Mouse (Mus musculus): ENCODE data around the gene Dntt. TPM values are rescaled to one million over a fixed set of nuclear protein-coding genes. Genes with fewer than 3 reads are reported as not detected.

Dntt gene
- polyA plus RNA-seq, 1 experiment from 2014 or later: 0.22 TPM

- Histone ChIP-seq H3K9me3 (no peaks in the 10 kb centered on the region), H3K4me2 (no peak overlapping the region), H3K9ac (no peak overlapping the region), H3K4me1 (replicated peaks) (peaks cover 4% of the 10 kb centered on the region), H3K27ac (replicated peaks) (no peak overlapping the region), H3K4me3 (no peak overlapping the region), H3K27me3 (peaks cover 13% of the 10 kb centered on the region), H3K36me3 (no peaks in the 10 kb centered on the region)
- ATAC-seq (ENCODE audit: low read depth): no peak
- WGBS: 46% methylated on average over 9 of the region's 9 CpGs
These were observed 15.1 kb upstream of the Dntt start for GRCm38 (mm10) chr19:41014003-41014402.

GRCm38 (mm10) chr19:41015951-41016716, 12.9 kb upstream of the Dntt start:
- Histone ChIP-seq H3K9ac (peak overlapping the region; percentile 47; the same call in 1 of the 2 replicates), H3K4me1 (replicated peaks) (peaks cover 4% of the 10 kb centered on the region), H3K9me3 (no peaks in the 10 kb centered on the region), H3K4me3 (0 out of 2 replicates have a peak overlapping the region, but pooled peaks have one; percentile 5), H3K27me3 (peaks cover 13% of the 10 kb centered on the region), H3K27ac (replicated peaks) (no peak overlapping the region), H3K36me3 (no peaks in the 10 kb centered on the region), H3K4me2 (peak overlapping the region; percentile 51)
- peak; percentile 59; the same call in 1 of the 2 replicates for ATAC-seq (ENCODE audit: low read depth)
- 19% methylated on average over 14 of the region's 14 CpGs for WGBS

- Histone ChIP-seq H3K4me1 (replicated peaks) (peaks cover 4% of the 10 kb centered on the region), H3K27ac (replicated peaks) (no peak overlapping the region), H3K36me3 (no peaks in the 10 kb centered on the region), H3K9ac (no peak overlapping the region), H3K4me3 (no peak overlapping the region), H3K9me3 (no peaks in the 10 kb centered on the region), H3K4me2 (no peak overlapping the region), H3K27me3 (0 out of 2 replicates have a peak, but pooled peaks cover 3% of the 10 kb centered on the region)
- no peak for ATAC-seq (ENCODE audit: low read depth)
- 84% methylated on average over 5 of the region's 5 CpGs for WGBS
These were observed 9.9 kb upstream of the Dntt start for GRCm38 (mm10) chr19:41019164-41019675.

- no peak overlapping the region for H3K9ac ChIP-seq
- H3K27ac ChIP-seq (replicated peaks): no peak overlapping the region
- ATAC-seq (ENCODE audit: low read depth): no peak
- no peak overlapping the region for H3K4me2 ChIP-seq
- H3K4me1 ChIP-seq (replicated peaks): peaks cover 4% of the 10 kb centered on the region
- no peaks in the 10 kb centered on the region for H3K27me3 ChIP-seq
- H3K4me3 ChIP-seq: no peak overlapping the region
- H3K36me3 ChIP-seq: no peaks in the 10 kb centered on the region
- no peaks in the 10 kb centered on the region for H3K9me3 ChIP-seq
- WGBS: 83% methylated on average over 3 of the region's 3 CpGs
These were observed 8.5 kb upstream of the Dntt start for GRCm38 (mm10) chr19:41020537-41020936.

- Histone ChIP-seq H3K36me3 (no peaks in the 10 kb centered on the region), H3K4me1 (replicated peaks) (no peaks in the 10 kb centered on the region), H3K4me2 (no peak overlapping the region), H3K9ac (no peak overlapping the region), H3K9me3 (no peaks in the 10 kb centered on the region), H3K27me3 (no peaks in the 10 kb centered on the region), H3K27ac (replicated peaks) (no peak overlapping the region), H3K4me3 (no peak overlapping the region)
- ATAC-seq (ENCODE audit: low read depth): no peak
- WGBS: 72% methylated on average over 4 of the region's 4 CpGs
These were observed 6.8 kb upstream of the Dntt start for GRCm38 (mm10) chr19:41022244-41022643.

- Histone ChIP-seq H3K4me2 (no peak overlapping the region), H3K27ac (replicated peaks) (no peak overlapping the region), H3K9ac (no peak overlapping the region), H3K27me3 (no peaks in the 10 kb centered on the region), H3K36me3 (no peaks in the 10 kb centered on the region), H3K4me1 (replicated peaks) (no peaks in the 10 kb centered on the region), H3K4me3 (no peak overlapping the region), H3K9me3 (no peaks in the 10 kb centered on the region)
- WGBS: 83% methylated on average over 8 of the region's 8 CpGs
- ATAC-seq (ENCODE audit: low read depth): no peak
These were observed 2.5 kb upstream of the Dntt start for GRCm38 (mm10) chr19:41026551-41026950.

- H3K4me1 ChIP-seq (replicated peaks): no peaks in the 10 kb centered on the region
- ATAC-seq (ENCODE audit: low read depth): no peak
- 88% methylated on average over 5 of the region's 5 CpGs for WGBS
- no peak overlapping the region for H3K4me3 ChIP-seq
- H3K36me3 ChIP-seq: no peaks in the 10 kb centered on the region
- no peak overlapping the region for H3K9ac ChIP-seq
- H3K27ac ChIP-seq (replicated peaks): no peak overlapping the region
- no peak overlapping the region for H3K4me2 ChIP-seq
- H3K27me3 ChIP-seq: no peaks in the 10 kb centered on the region
- H3K9me3 ChIP-seq: no peaks in the 10 kb centered on the region
These were observed 2.1 kb upstream of the Dntt start for GRCm38 (mm10) chr19:41027024-41027423.

- Histone ChIP-seq H3K27me3 (no peaks in the 10 kb centered on the region), H3K27ac (replicated peaks) (no peak overlapping the region), H3K4me3 (no peak overlapping the region), H3K4me1 (replicated peaks) (no peaks in the 10 kb centered on the region), H3K4me2 (no peak overlapping the region), H3K36me3 (no peaks in the 10 kb centered on the region), H3K9me3 (no peaks in the 10 kb centered on the region), H3K9ac (no peak overlapping the region)
- WGBS: 93% methylated on average over 9 of the region's 9 CpGs
- ATAC-seq (ENCODE audit: low read depth): no peak
These were observed 1.5 kb upstream of the Dntt start for GRCm38 (mm10) chr19:41027601-41028000.

GRCm38 (mm10) chr19:41030161-41030560, 1.1 kb downstream of the Dntt start:
- Histone ChIP-seq H3K27ac (replicated peaks) (no peak overlapping the region), H3K36me3 (no peaks in the 10 kb centered on the region), H3K9me3 (no peaks in the 10 kb centered on the region), H3K4me1 (replicated peaks) (no peaks in the 10 kb centered on the region), H3K4me3 (no peak overlapping the region), H3K27me3 (no peaks in the 10 kb centered on the region), H3K9ac (no peak overlapping the region), H3K4me2 (no peak overlapping the region)
- ATAC-seq (ENCODE audit: low read depth): no peak
- WGBS: 41% methylated on average over 6 of the region's 6 CpGs

GRCm38 (mm10) chr19:41031009-41031408, 1.9 kb downstream of the Dntt start:
- H3K9ac ChIP-seq: no peak overlapping the region
- 83% methylated on average over 11 of the region's 11 CpGs for WGBS
- ATAC-seq (ENCODE audit: low read depth): no peak
- no peak overlapping the region for H3K4me3 ChIP-seq
- no peak overlapping the region for H3K27ac ChIP-seq (replicated peaks)
- no peak overlapping the region for H3K4me2 ChIP-seq
- H3K9me3 ChIP-seq: no peaks in the 10 kb centered on the region
- no peaks in the 10 kb centered on the region for H3K4me1 ChIP-seq (replicated peaks)
- H3K27me3 ChIP-seq: no peaks in the 10 kb centered on the region
- no peaks in the 10 kb centered on the region for H3K36me3 ChIP-seq

GRCm38 (mm10) chr19:41031869-41032268, 2.8 kb downstream of the Dntt start:
- no peak for ATAC-seq (ENCODE audit: low read depth)
- H3K27ac ChIP-seq (replicated peaks): no peak overlapping the region
- H3K27me3 ChIP-seq: no peaks in the 10 kb centered on the region
- 81% methylated on average over 6 of the region's 6 CpGs for WGBS
- H3K36me3 ChIP-seq: no peaks in the 10 kb centered on the region
- no peak overlapping the region for H3K9ac ChIP-seq
- H3K4me2 ChIP-seq: no peak overlapping the region
- no peaks in the 10 kb centered on the region for H3K9me3 ChIP-seq
- no peak overlapping the region for H3K4me3 ChIP-seq
- H3K4me1 ChIP-seq (replicated peaks): no peaks in the 10 kb centered on the region

GRCm38 (mm10) chr19:41035809-41036551, 6.9 kb downstream of the Dntt start:
- 87% methylated on average over 4 of the region's 4 CpGs for WGBS
- no peak overlapping the region for H3K9ac ChIP-seq
- no peaks in the 10 kb centered on the region for H3K4me1 ChIP-seq (replicated peaks)
- H3K27me3 ChIP-seq: no peaks in the 10 kb centered on the region
- ATAC-seq (ENCODE audit: low read depth): no peak
- no peaks in the 10 kb centered on the region for H3K9me3 ChIP-seq
- no peaks in the 10 kb centered on the region for H3K36me3 ChIP-seq
- H3K4me3 ChIP-seq: no peak overlapping the region
- no peak overlapping the region for H3K4me2 ChIP-seq
- H3K27ac ChIP-seq (replicated peaks): no peak overlapping the region
